Mouse (Mus musculus) ovary, postnatal 14 days (tissue): ENCODE data around the gene Zfp148.

Source experiments
- DNase-seq: peaks from one replicate; pipeline ENCODE4 v3.0.0; 2022; ENCODE audit warnings: low spot score

Zfp148 gene

GRCm38 (mm10) chr16:33379944-33380881 lies at the start of gene Zfp148:
Zfp148 (plus strand) TSS chr16:33380836.
- peak; percentile 88 for DNase-seq

GRCm38 (mm10) chr16:33333015-33333414 lies 47.6 kb upstream of the Zfp148 start:
- no peak for DNase-seq

- DNase-seq, result peak; percentile 58
Observed at GRCm38 (mm10) chr16:33337177-33337576, 43.5 kb upstream of the Zfp148 start.

- DNase-seq, result no peak
Observed at GRCm38 (mm10) chr16:33337681-33338080, 43.0 kb upstream of the Zfp148 start.

GRCm38 (mm10) chr16:33338492-33338891 lies 42.1 kb upstream of the Zfp148 start:
- DNase-seq, result no peak

GRCm38 (mm10) chr16:33339476-33339875 lies 41.2 kb upstream of the Zfp148 start:
- DNase-seq, result no peak

GRCm38 (mm10) chr16:33342356-33342755 lies 38.3 kb upstream of the Zfp148 start:
- no peak for DNase-seq

- no peak for DNase-seq
Observed at GRCm38 (mm10) chr16:33343106-33343505, 37.5 kb upstream of the Zfp148 start.

- no peak for DNase-seq
Observed at GRCm38 (mm10) chr16:33343601-33344000, 37.0 kb upstream of the Zfp148 start.

GRCm38 (mm10) chr16:33344379-33344778 lies 36.3 kb upstream of the Zfp148 start:
- DNase-seq, result no peak

GRCm38 (mm10) chr16:33344875-33345274 lies 35.8 kb upstream of the Zfp148 start:
- DNase-seq, result no peak

GRCm38 (mm10) chr16:33346376-33346775 lies 34.3 kb upstream of the Zfp148 start:
- no peak for DNase-seq

- no peak for DNase-seq
Observed at GRCm38 (mm10) chr16:33347134-33347533, 33.5 kb upstream of the Zfp148 start.

- no peak for DNase-seq
Observed at GRCm38 (mm10) chr16:33357805-33358204, 22.8 kb upstream of the Zfp148 start.

- no peak for DNase-seq
Observed at GRCm38 (mm10) chr16:33365772-33366171, 14.9 kb upstream of the Zfp148 start.

GRCm38 (mm10) chr16:33368632-33369031 lies 12.0 kb upstream of the Zfp148 start:
- DNase-seq, result no peak

- DNase-seq, result no peak
Observed at GRCm38 (mm10) chr16:33370836-33371235, 9.8 kb upstream of the Zfp148 start.

- DNase-seq, result no peak
Observed at GRCm38 (mm10) chr16:33372611-33373010, 8.0 kb upstream of the Zfp148 start.

GRCm38 (mm10) chr16:33373326-33373725 lies 7.3 kb upstream of the Zfp148 start:
- no peak for DNase-seq

- DNase-seq, result no peak
Observed at GRCm38 (mm10) chr16:33376266-33376665, 4.4 kb upstream of the Zfp148 start.

GRCm38 (mm10) chr16:33379219-33379943 lies 1.3 kb upstream of the Zfp148 start:
- DNase-seq, result no peak

GRCm38 (mm10) chr16:33380882-33381613 lies 412 bp downstream of the Zfp148 start:
- peak; percentile 24 for DNase-seq
